Mouse (Mus musculus): Measurements from ENCODE around the gene Arhgap8. TPM values are rescaled to one million over a fixed set of nuclear protein-coding genes. Genes with fewer than 3 reads are reported as not detected.
A peak's percentile ranks its signal among the peaks of the same experiment; 100 is the strongest.
"Not testable (repeated sequence)": the region's sequence is repeated elsewhere in the genome, so short reads cannot be mapped to it uniquely, and the experiment has no call there.

Gene Arhgap8
- polyA plus RNA-seq, 1 experiment from 2014 or later, result 0.34 TPM

DNA sequence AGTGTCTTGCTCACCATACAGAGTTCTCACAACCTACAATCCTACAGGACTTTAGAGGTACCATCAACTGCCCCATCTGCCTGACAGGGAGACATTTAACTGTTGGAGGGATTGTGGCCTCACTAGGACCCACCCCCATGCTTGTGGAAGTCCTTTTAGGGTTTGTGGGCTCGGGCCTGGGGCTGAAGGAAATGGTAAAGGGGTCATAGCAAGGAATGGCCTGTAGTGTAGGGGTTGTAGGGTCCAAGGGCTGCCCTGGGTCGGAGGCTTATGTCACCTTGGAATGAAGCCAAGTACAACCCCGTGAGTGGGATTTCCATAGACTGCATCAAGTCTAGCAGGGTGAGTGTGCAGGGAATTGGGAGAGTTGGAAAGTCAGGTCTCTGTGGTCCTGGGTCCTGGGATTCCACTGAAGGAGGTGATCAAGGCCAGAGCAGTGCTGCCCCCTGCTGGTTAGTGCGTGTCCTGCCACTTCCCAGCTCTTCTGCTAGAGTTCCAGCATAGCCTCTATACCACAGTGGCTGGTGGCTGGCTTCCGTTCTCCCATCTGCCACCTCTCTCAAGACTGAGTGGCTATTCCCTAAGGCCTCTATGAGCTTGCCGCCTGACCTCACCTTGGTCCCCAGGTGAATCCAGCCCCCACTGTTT is 19.6 kb upstream of the Arhgap8 start:
- 51% methylated on average over 6 of the region's 6 CpGs for WGBS
- H3K27ac ChIP-seq, result no peak overlapping the region
- no peaks in the 10 kb centered on the region for H3K4me1 ChIP-seq
- no peak overlapping the region for H3K4me3 ChIP-seq
- H3K9ac ChIP-seq, result no peak overlapping the region
- H3K4me2 ChIP-seq, result no peak overlapping the region
- no peak for ATAC-seq
- H3K9me3 ChIP-seq (replicated peaks), result no peaks in the 10 kb centered on the region
- H3K36me3 ChIP-seq (ENCODE audit: poor library complexity, severe bottlenecking), result no peaks in the 10 kb centered on the region
- no peaks in the 10 kb centered on the region for H3K27me3 ChIP-seq

DNA sequence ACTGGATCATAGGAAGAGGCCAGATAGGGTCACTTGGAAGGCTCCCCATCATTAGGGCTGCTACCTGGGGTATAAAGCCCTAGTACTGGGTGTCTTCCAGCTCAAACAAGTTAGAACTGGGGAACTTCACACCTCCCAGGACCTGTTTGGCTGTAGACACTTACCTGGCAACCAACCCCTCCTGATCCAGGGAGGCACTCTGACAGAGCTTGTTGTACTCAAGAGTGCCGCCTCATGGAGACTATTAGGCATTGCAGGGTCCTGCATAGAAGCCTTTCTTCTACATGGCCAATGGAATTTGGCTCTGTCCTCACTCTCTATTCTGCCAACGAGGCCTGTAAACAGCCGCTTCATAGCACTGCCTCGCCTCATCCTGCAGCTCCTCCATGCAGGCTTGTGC is 17.9 kb upstream of the Arhgap8 start:
- Histone ChIP-seq H3K27ac (no peak overlapping the region), H3K9ac (no peak overlapping the region), H3K4me3 (no peak overlapping the region), H3K27me3 (no peaks in the 10 kb centered on the region), H3K9me3 (replicated peaks) (no peaks in the 10 kb centered on the region), H3K36me3 (ENCODE audit: poor library complexity, severe bottlenecking) (no peaks in the 10 kb centered on the region), H3K4me2 (no peak overlapping the region), H3K4me1 (no peaks in the 10 kb centered on the region)
- no peak for ATAC-seq
- 17% methylated on average over 4 of the region's 4 CpGs for WGBS

DNA sequence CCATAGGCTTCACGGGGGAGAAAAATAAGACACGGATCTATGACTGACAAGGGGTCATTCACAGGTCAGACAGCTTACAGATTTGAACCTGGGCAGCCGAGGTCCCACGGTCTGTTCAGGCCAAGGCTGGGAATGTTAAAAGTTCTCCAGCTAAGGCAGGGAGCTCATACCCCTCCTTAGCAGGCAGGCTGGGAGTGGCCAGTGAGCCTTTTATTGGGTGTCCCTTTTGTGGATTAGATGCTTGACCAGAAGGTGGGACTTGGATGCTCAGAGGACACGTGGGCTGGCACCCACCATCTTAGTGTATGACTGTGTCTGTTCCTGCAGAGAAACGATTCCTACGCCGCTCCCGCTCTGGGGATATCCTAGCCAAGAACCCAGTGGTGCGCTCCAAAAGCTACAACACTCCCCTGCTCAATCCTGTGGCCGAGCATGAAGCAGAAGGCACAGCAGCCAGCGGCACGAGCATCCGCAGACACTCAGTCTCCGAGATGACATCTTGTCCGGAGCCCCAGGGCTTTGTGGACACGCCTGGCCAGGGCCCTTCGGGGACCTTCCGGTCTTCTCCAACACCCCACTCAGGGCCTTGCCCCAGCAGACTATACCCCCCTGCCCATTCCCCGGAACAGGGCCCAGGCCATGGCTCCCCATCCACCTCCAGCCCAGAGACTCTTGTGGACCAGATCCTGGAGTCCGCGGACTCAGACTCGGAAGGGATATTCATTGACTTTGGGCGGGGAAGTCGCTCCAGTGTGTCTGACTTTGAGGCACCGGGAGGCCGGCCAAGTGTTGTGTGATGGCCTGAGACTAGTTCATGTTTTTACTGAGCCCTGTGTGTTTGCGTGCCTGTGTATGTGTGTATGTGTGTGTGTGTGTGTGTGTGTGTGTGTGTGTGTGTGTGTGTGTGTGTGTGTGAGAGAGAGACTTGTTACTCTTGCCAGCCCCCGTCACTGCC is 17.2 kb upstream of the Arhgap8 start:
- H3K27me3 ChIP-seq, result no peaks in the 10 kb centered on the region
- H3K4me2 ChIP-seq, result no peak overlapping the region
- no peak overlapping the region for H3K4me3 ChIP-seq
- no peak overlapping the region for H3K27ac ChIP-seq
- WGBS, result 90% methylated on average over 29 of the region's 29 CpGs
- no peaks in the 10 kb centered on the region for H3K4me1 ChIP-seq
- ATAC-seq, result no peak
- H3K9me3 ChIP-seq (replicated peaks), result no peaks in the 10 kb centered on the region
- H3K36me3 ChIP-seq (ENCODE audit: poor library complexity, severe bottlenecking), result no peaks in the 10 kb centered on the region
- no peak overlapping the region for H3K9ac ChIP-seq

DNA sequence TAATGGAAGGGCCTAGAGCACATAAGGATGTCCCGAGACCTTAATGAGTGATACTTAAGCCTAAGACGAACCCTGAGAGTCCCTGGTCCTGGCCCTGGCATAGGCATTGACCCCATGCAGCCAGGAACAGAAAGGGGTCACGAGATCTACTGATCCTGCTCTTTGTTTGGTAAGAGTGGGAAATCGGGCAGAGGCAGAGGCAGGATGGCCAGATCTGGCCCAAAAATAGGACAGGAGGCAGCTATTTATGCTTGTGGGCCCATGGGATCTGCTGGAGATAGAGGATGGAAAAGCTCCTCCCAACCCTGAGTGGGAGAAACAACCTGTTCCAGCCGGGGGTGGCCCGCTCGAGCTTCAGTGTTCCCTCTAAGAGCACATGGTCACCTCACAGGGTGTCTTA is 15.9 kb upstream of the Arhgap8 start:
- Histone ChIP-seq H3K4me2 (no peak overlapping the region), H3K9ac (no peak overlapping the region), H3K4me3 (no peak overlapping the region), H3K36me3 (ENCODE audit: poor library complexity, severe bottlenecking) (no peaks in the 10 kb centered on the region), H3K4me1 (no peaks in the 10 kb centered on the region), H3K27ac (no peak overlapping the region), H3K9me3 (replicated peaks) (no peaks in the 10 kb centered on the region), H3K27me3 (no peaks in the 10 kb centered on the region)
- no peak for ATAC-seq
- WGBS, result 88% methylated on average over 7 of the region's 7 CpGs

DNA sequence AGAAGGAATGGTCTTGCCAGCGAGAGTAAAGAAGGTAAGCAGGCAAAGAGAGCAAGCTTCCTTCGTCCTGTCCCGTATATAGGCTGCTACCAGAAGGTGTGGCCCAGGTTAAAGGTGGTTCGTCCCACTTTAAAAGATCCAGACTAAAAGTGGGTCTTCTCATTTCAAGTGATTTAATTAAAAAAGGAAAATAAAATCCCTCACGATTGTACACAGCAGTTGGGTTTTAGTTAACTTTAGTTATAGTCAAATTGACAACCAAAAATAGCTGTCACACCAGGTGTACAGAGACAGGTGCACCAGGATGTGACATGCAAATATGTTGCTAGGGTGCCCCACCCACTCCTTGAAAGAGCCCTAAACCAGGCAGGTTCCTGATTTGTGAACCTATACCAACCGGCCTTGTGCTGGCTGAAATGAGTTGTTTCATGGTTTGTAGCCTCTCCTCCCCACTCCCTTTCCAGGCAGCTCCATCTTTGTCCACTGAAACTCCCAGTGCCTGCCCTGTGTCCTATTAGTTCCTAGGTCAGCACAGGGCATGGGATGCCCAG is 14.4 kb upstream of the Arhgap8 start:
- Histone ChIP-seq H3K36me3 (ENCODE audit: poor library complexity, severe bottlenecking) (no peaks in the 10 kb centered on the region), H3K4me2 (no peak overlapping the region), H3K4me1 (no peaks in the 10 kb centered on the region), H3K9me3 (replicated peaks) (no peaks in the 10 kb centered on the region), H3K4me3 (no peak overlapping the region), H3K27me3 (no peaks in the 10 kb centered on the region; the same call in 1 of the 2 replicates), H3K27ac (no peak overlapping the region), H3K9ac (no peak overlapping the region)
- 90% methylated on average over 6 of the region's 6 CpGs for WGBS
- no peak for ATAC-seq

DNA sequence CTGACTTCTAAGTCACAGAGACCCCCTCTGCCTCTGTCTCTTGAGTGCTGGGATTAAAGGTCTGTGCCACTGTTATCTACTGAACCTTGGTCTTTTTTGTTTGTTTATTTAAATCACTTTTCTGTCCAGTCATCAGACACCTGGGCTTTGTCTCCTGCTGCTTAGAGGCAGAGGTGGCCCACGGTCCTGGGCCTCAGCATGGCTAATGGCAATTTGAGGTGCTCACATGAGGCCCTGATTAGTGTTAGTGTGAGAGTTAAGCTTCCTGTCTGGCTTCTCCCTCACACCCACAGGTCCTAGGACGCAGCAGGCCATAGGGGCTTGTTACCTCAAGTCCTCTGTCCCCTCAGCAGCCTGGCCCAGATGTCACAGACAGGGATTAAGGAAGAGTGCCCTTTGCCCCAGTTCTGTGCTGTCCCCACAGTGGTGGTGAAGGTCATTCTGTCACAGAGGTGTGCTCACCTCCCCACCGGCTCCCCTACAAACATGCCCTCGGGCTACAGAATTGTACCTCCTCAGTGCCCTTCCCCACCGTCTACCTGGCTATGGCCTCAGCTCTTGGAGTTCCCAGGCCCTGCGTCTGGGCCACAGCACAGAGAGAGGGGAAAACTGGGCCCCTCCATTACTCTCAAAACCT is 12.8 kb upstream of the Arhgap8 start:
- Histone ChIP-seq H3K4me2 (no peak overlapping the region), H3K36me3 (ENCODE audit: poor library complexity, severe bottlenecking) (no peaks in the 10 kb centered on the region), H3K27ac (no peak overlapping the region), H3K4me3 (no peak overlapping the region), H3K4me1 (no peaks in the 10 kb centered on the region), H3K27me3 (peaks cover 5% of the 10 kb centered on the region), H3K9ac (no peak overlapping the region), H3K9me3 (replicated peaks) (no peaks in the 10 kb centered on the region)
- ATAC-seq, result no peak
- WGBS, result 85% methylated on average over 6 of the region's 6 CpGs

DNA sequence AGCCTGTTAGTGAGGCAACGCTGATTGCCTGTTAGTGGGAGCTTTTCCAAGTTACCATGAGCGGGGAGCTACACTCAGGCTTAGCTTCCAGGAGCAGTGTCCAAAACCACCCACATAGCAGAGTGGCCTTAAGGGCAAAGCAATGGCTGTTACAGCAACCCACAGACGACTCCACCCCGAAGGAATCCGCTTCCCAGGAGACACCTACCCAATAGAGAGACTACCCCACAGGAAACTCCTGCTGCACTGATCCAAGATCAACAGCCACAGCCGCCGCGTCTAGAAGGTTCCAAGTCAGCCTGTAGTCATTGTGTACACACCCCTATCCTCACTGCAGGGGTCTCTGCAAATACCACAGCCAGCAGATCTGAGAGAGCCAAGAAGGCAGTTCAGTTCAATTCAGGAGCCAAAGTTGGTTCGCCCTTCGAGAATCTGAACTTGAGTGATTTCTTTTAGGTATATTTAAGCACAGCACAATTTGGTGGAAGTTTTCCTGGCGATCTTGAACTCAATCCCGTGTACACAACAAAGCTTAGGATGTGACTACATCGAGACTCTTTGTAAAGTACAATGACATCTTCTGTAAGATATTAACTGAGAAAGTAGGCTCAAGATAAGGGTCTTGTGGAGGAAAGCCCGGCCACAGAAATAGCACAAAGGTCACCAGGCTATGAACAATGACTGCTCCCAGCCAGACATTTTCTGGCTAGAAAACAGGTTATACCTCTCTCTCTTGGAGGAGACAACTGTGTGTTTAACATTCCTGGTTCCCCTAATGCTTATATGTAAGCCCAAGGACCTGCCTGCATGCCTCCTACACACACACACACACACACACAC is 7.1 kb upstream of the Arhgap8 start:
- no peaks in the 10 kb centered on the region for H3K9me3 ChIP-seq (replicated peaks)
- no peak overlapping the region for H3K27ac ChIP-seq
- peaks cover 5% of the 10 kb centered on the region for H3K27me3 ChIP-seq
- H3K4me2 ChIP-seq, result no peak overlapping the region
- ATAC-seq, result no peak
- H3K4me3 ChIP-seq, result no peak overlapping the region
- no peaks in the 10 kb centered on the region for H3K36me3 ChIP-seq (ENCODE audit: poor library complexity, severe bottlenecking)
- H3K4me1 ChIP-seq, result peaks cover 8% of the 10 kb centered on the region
- WGBS, result 77% methylated on average over 14 of the region's 14 CpGs
- H3K9ac ChIP-seq, result no peak overlapping the region

DNA sequence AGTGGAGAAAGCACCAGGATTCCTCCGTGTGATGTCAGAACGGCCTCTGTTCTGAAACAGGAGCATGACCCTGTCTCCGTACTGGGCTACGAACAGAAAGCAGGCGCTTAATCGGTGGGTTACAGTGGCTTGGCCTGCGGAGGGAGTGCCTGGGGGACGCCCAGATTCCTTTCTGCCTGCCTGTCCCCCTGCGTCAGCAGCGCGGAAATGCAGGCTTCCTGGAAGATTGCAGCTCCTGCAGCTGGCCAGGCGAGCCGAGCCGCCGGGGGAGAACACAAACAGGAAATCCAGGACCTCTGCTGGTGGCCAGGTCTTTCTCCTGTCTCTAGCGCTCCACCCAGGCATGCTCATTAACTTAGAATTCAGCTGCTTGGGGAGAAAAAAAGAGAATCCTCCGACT is 5.1 kb upstream of the Arhgap8 start:
- H3K27me3 ChIP-seq, result peaks cover 20% of the 10 kb centered on the region
- peak overlapping the region; percentile 57 for H3K27ac ChIP-seq
- peaks cover 11% of the 10 kb centered on the region for H3K4me1 ChIP-seq
- WGBS, result under 1% methylated on average over 17 of the region's 17 CpGs
- peak; percentile 55; the same call in 1 of the 2 replicates for ATAC-seq
- peak overlapping the region; percentile 51 for H3K4me2 ChIP-seq
- H3K4me3 ChIP-seq, result peak overlapping the region; percentile 8; the same call in 1 of the 2 replicates
- H3K9ac ChIP-seq, result peak overlapping the region; percentile 35; the same call in 1 of the 2 replicates
- H3K9me3 ChIP-seq (replicated peaks), result no peaks in the 10 kb centered on the region
- H3K36me3 ChIP-seq (ENCODE audit: poor library complexity, severe bottlenecking), result no peaks in the 10 kb centered on the region

DNA sequence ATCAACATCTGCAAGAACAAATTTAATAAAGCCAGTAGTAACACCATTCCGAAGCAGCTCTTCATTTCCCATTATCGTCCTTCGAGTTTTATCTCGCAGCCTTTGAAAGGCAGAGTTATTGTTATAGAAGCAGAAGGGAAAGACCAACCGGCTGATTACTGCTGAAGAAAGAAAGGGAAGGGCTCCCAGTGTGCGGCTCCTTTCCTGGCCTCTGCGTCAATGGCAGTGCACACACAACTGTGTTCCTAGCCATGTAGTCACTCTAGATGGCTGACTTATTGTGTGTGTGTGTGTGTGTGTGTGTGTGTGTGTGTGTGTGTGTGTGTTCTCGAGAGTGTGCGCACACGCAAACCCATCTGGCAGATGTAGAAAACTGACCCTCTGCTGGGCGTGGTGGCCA is 4.7 kb upstream of the Arhgap8 start:
- no peak for ATAC-seq
- H3K9ac ChIP-seq, result peak overlapping the region; percentile 35; the same call in 1 of the 2 replicates
- 41% methylated on average over 11 of the region's 11 CpGs for WGBS
- peak overlapping the region; percentile 8; the same call in 1 of the 2 replicates for H3K4me3 ChIP-seq
- H3K4me1 ChIP-seq, result peaks cover 15% of the 10 kb centered on the region
- peaks cover 24% of the 10 kb centered on the region for H3K27me3 ChIP-seq
- H3K36me3 ChIP-seq (ENCODE audit: poor library complexity, severe bottlenecking), result no peaks in the 10 kb centered on the region
- H3K4me2 ChIP-seq, result peak overlapping the region; percentile 51
- peak overlapping the region; percentile 57 for H3K27ac ChIP-seq
- no peaks in the 10 kb centered on the region for H3K9me3 ChIP-seq (replicated peaks)

DNA sequence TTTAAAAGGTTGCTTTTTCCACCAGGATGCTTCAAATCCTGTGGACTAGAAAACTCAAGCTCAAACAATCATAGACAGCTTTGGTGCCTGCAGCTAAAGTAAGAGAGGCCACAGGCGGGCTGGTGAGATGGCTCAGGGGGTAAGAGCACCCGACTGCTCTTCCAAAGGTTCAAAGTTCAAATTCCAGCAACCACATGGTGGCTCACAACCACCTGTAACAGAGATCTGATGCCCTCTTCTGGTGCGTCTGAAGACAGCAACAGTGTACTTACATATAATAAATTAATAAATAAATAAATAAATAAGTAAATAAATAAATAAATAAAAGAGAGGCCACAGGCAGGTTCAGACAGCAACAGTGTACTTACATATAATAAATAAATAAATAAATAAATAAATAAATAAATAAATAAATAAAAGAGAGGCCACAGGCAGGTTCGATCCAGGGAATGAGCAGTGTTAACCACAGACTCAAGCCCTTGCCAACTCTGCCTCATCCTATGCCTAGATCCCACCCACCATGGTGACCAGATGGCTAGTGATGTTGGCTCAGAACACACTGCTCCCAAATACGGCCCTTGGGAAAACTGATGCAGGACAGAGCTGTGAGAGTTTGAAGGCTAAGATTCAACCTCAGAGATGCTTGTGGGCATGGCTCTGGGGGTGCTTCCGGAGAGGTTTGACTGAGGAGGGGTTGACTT is 2.1 kb upstream of the Arhgap8 start:
- H3K27ac ChIP-seq; H3K9me3 ChIP-seq (replicated peaks); H3K4me2 ChIP-seq; ATAC-seq; H3K9ac ChIP-seq; H3K36me3 ChIP-seq (ENCODE audit: poor library complexity, severe bottlenecking); H3K4me3 ChIP-seq: not testable (repeated sequence)
- H3K4me1 ChIP-seq, result peaks cover 23% of the 10 kb centered on the region
- 62% methylated on average over 6 of the region's 6 CpGs for WGBS
- H3K27me3 ChIP-seq, result peaks cover 39% of the 10 kb centered on the region

DNA sequence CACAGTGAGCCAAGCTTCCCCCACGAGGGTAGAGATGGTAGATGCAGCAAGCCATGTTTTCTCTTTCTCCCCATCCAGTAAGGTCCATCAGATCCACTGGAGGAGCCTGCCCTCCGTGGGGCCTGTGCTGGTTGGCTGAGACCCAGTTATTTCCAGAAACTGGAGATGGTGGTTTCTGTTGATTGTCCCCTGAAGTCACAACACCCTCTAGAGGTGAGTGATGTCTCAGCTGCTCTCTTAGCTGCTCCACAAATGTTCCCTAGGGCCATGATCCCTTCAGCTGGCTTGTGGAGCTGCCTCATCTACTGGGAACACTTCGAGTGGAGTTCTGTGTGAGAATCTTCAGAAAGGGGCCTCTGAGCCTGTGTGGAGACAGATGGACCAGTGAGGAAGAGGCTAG is 1.1 kb upstream of the Arhgap8 start:
- H3K4me1 ChIP-seq, result peaks cover 23% of the 10 kb centered on the region
- no peak for ATAC-seq
- no peak overlapping the region for H3K27ac ChIP-seq
- no peak overlapping the region for H3K4me2 ChIP-seq
- 61% methylated on average over 3 of the region's 3 CpGs for WGBS
- H3K9me3 ChIP-seq (replicated peaks), result no peaks in the 10 kb centered on the region
- H3K9ac ChIP-seq, result no peak overlapping the region
- no peak overlapping the region for H3K4me3 ChIP-seq
- H3K27me3 ChIP-seq, result peaks cover 39% of the 10 kb centered on the region
- H3K36me3 ChIP-seq (ENCODE audit: poor library complexity, severe bottlenecking), result no peaks in the 10 kb centered on the region
